In the genomic region with DNA sequence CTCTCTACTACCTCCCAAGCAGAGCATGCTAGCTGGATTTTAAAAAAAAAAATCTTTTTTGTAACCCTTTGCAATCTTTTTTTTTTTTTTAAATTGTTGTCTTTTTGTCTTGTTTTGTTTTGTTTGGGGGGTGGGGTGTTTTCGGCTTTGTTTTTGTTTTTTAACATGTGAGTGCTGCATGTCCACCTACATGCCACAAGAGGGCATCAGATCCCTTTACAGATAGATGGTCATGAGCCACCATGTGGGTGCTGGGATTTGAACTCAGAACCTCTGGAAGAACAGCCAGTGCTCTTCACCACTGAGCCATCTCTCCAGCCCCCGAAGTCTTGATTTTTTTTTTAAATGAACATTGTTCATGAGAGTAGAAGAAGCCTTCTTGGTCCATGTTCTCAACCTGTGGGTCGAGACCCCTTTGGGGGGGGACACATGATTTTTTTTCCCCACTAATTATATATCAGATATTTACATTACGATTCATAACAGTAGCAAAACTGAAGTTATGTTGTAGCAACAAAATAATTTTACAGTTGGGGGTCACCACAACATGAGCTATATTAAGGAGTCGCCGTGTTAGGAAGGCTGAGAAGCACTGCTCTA, we compare ENCODE assay signal across 18 mouse cellular contexts. TPM values are rescaled to one million over a fixed set of nuclear protein-coding genes. Genes with fewer than 3 reads are reported as not detected.
DNase-seq lines count a peak whose midpoint lies in the region; ATAC-seq and TF ChIP-seq lines count a peak whose summit lies in the region.
"Had no signal": no experiment of that assay in that cellular context is flagged by ENCODE, and none has a peak within 500 bp of the region (broad histone marks: within the 10 kb centered on the region; RNA-seq: fewer than 3 reads in every experiment).

No protein-coding gene starts in this region.

- H3K4me3 ChIP-seq in kidney, postnatal 0 days (replicated peaks; ENCODE audit: low read depth, low read length), result no peak overlapping the region
- no peak overlapping the region for H3K4me3 ChIP-seq in kidney, adult 2 months (ENCODE audit: insufficient read depth, low read depth, low read length)
- no peak overlapping the region for H3K4me3 ChIP-seq in C2C12 (ENCODE audit: insufficient read depth, poor library complexity, severe bottlenecking)
- H3K4me3 ChIP-seq: embryonic facial prominence, embryonic 12.5 days; midbrain, embryonic 12.5 days had no signal

- DNase-seq in kidney, postnatal 0 days (ENCODE audit: low spot score), result no peak
- DNase-seq in kidney, adult 2 months, result no peak
- DNase-seq in 416B (ENCODE audit: low read depth) (peak; percentile 43), Patski (ENCODE audit: low read depth, low spot score) (no peak)
- no peak for DNase-seq in adrenal gland, adult (ENCODE audit: inconsistent age in 2 of 2, low spot score in 1 of 2)
- DNase-seq in frontal cortex, adult 2 months (ENCODE audit: extremely low spot score in 1 of 2, low spot score in 1 of 2), result no peak
- DNase-seq: cerebellum, adult 18-20 months; gastrocnemius, postnatal 36 days; kidney, postnatal 10 days; lung, postnatal 36 days; thymus, adult 2 months had no signal

- no peaks in the 10 kb centered on the region for H3K4me1 ChIP-seq in kidney, postnatal 0 days (replicated peaks; ENCODE audit: insufficient read depth, low read length)
- no peaks in the 10 kb centered on the region for H3K4me1 ChIP-seq in kidney, adult 2 months (ENCODE audit: control insufficient read depth, insufficient read depth, low read length)
- H3K4me1 ChIP-seq: embryonic facial prominence, embryonic 12.5 days had no signal

- no peaks in the 10 kb centered on the region for H3K79me3 ChIP-seq in C2C12 (ENCODE audit: low read depth)

- H3K9ac ChIP-seq in kidney, postnatal 0 days (ENCODE audit: low read depth, low read length), result no peak overlapping the region
- H3K9ac ChIP-seq: embryonic facial prominence, embryonic 12.5 days; heart, embryonic 13.5 days; midbrain, embryonic 12.5 days had no signal

- CTCF ChIA-PET in Patski (lab: Charles Lee), result interaction anchor here (0.8 to 2.0 kb wide), 10 partner anchors 9 to 267 kb away, joined by 3 to 7 read pairs (median 5); a partner anchor contains a TSS

- 93% methylated on average over 6 of the region's 6 CpGs for WGBS in kidney, postnatal 0 days
- 94% methylated on average over 6 of the region's 6 CpGs for WGBS in kidney, adult 2 months

- no peak for TF ChIP-seq POLR2A in kidney, adult 2 months (IDR thresholded peaks at IDR 0.05; ENCODE audit: low read depth, low read length)

- no peaks in the 10 kb centered on the region for H3K36me3 ChIP-seq in kidney, postnatal 0 days (ENCODE audit: insufficient read depth, low read length)
- no peaks in the 10 kb centered on the region for H3K36me3 ChIP-seq in kidney, adult 2 months (ENCODE audit: control insufficient read depth, insufficient read depth, low read length)
- H3K36me3 ChIP-seq in C2C12 (ENCODE audit: control insufficient read depth, insufficient read depth), result no peaks in the 10 kb centered on the region
- H3K36me3 ChIP-seq: embryonic facial prominence, embryonic 12.5 days; heart, embryonic 13.5 days; midbrain, embryonic 12.5 days had no signal

- ATAC-seq in kidney, postnatal 0 days (replicated peaks; ENCODE audit: low FRiP score, low read depth), result no peak
- ATAC-seq in Patski, result no peak

- H3K79me2 ChIP-seq in C2C12 (ENCODE audit: control insufficient read depth, insufficient read depth), result no peaks in the 10 kb centered on the region

- H3K4me2 ChIP-seq in kidney, postnatal 0 days (ENCODE audit: low read length), result no peak overlapping the region

- no peaks in the 10 kb centered on the region for H3K9me3 ChIP-seq in kidney, postnatal 0 days (replicated peaks; ENCODE audit: low read length)
- H3K9me3 ChIP-seq: embryonic facial prominence, embryonic 12.5 days; heart, embryonic 13.5 days; midbrain, embryonic 12.5 days had no signal

- H3ac ChIP-seq in C2C12 (ENCODE audit: control insufficient read depth, insufficient read length, low read depth), result no peak overlapping the region

- TF ChIP-seq CTCF in kidney, postnatal 0 days (IDR thresholded peaks at IDR 0.05; ENCODE audit: low read depth), result peak; percentile 50; the same call in 1 of the 2 replicates
- no peak for TF ChIP-seq CTCF in kidney, adult 2 months (conservative IDR thresholded peaks at IDR 0.05; ENCODE audit: insufficient read depth, insufficient read length, low read depth, low read length)
- TF ChIP-seq CTCF in C2C12 (IDR thresholded peaks at IDR 0.05; ENCODE audit: control insufficient read depth, insufficient read depth, insufficient read length), result peak; percentile 5
- peak; percentile 59 for TF ChIP-seq CTCF in Patski (IDR thresholded peaks at IDR 0.05)

- POLR2A ChIA-PET in Patski (lab: Charles Lee), result interaction anchor here (0.7 kb wide), 1 partner anchor 609 kb away, joined by 3 read pairs; no protein-coding TSS in a partner anchor

- no peak overlapping the region for H3K27ac ChIP-seq in kidney, postnatal 0 days
- no peak overlapping the region for H3K27ac ChIP-seq in kidney, adult 2 months (ENCODE audit: insufficient read depth, low read depth, low read length)
- H3K27ac ChIP-seq: embryonic facial prominence, embryonic 12.5 days; heart, embryonic 13.5 days; midbrain, embryonic 12.5 days had no signal

- H3K27me3 ChIP-seq in kidney, postnatal 0 days (ENCODE audit: insufficient read depth, low read length), result no peaks in the 10 kb centered on the region
- H3K27me3 ChIP-seq in kidney, adult 2 months (replicated peaks; ENCODE audit: control insufficient read depth, insufficient read depth, low read length), result 0 out of 2 replicates have a peak, but pooled peaks cover 2% of the 10 kb centered on the region
- H3K27me3 ChIP-seq in C2C12 (ENCODE audit: control insufficient read depth, insufficient read depth, insufficient read length) (peaks cover 3% of the 10 kb centered on the region), Patski (no peaks in the 10 kb centered on the region)
- H3K27me3 ChIP-seq: embryonic facial prominence, embryonic 12.5 days; heart, embryonic 13.5 days; midbrain, embryonic 12.5 days had no signal

- in situ Hi-C loops in Patski (cut with MboI; ENCODE audit: low pct_unique_long_range_greater_than_20kb), result no loop called here

TF ChIP-seq in C2C12, 6 proteins besides CTCF, POLR2A, EP300 and RAD21:
- TF ChIP-seq CEBPB (IDR thresholded peaks at IDR 0.05; ENCODE audit: low read depth) (no peak), FOSL1 (IDR thresholded peaks at IDR 0.05; ENCODE audit: insufficient read depth, low read length, poor library complexity, severe bottlenecking) (no peak), MYOG (IDR thresholded peaks at IDR 0.05; ENCODE audit: control insufficient read depth, extremely low read depth, insufficient read length) (no peak), MAX (IDR thresholded peaks at IDR 0.05) (no peak), USF1 (IDR thresholded peaks at IDR 0.05; ENCODE audit: low read depth) (no peak), MYOD1 (IDR thresholded peaks at IDR 0.05; ENCODE audit: control insufficient read depth, insufficient read length, low read depth) (no peak)

RNA-seq across cellular contexts. Expression of a gene that starts 18.3 kb away (rescaled TPM):
- not detected in 2 replicates for polyA plus RNA-seq in kidney, postnatal 0 days (2015; fragmentation: Nextera tagmentation; extraction: Ambion mirVana)
- polyA plus RNA-seq in kidney, adult 2 months (2012; rRNA removed), result not detected in 2 replicates
- polyA plus RNA-seq in C2C12 (2012; fragmentation: generic; extraction: Trizol) (not detected), Patski (2021) (not detected)
- not detected in 2 replicates for polyA plus RNA-seq in frontal cortex, adult 2 months (2012; rRNA removed)
- polyA plus RNA-seq: brain, embryonic 14.5 days; embryonic facial prominence, embryonic 12.5 days; heart, embryonic 13.5 days; intestine, embryonic 14.5 days; liver, adult 2 months; midbrain, embryonic 12.5 days had no signal

RNA-seq across cellular contexts. Expression of a gene that starts 18.8 kb away (rescaled TPM):
- 766 and 788 TPM in 2 replicates for polyA plus RNA-seq in kidney, postnatal 0 days (2015; fragmentation: Nextera tagmentation; extraction: Ambion mirVana)
- polyA plus RNA-seq in kidney, adult 2 months (2012; rRNA removed), result 153 and 173 TPM in 2 replicates
- 1,114 TPM for polyA plus RNA-seq in C2C12 (2012; fragmentation: generic; extraction: Trizol)
- polyA plus RNA-seq in Patski (2021), result 751 TPM
- 302 and 345 TPM in 2 replicates for polyA plus RNA-seq in frontal cortex, adult 2 months (2012; rRNA removed)

RNA-seq across cellular contexts. Expression of a gene that starts 35.1 kb away (rescaled TPM):
- polyA plus RNA-seq in kidney, postnatal 0 days (2015; fragmentation: Nextera tagmentation; extraction: Ambion mirVana), result 22.6 and 23.6 TPM in 2 replicates
- 9.9 and 11.1 TPM in 2 replicates for polyA plus RNA-seq in kidney, adult 2 months (2012; rRNA removed)
- polyA plus RNA-seq in C2C12 (2012; fragmentation: generic; extraction: Trizol), result 4.7 TPM
- 25.6 TPM for polyA plus RNA-seq in Patski (2021)
- 55.8 and 61.4 TPM in 2 replicates for polyA plus RNA-seq in frontal cortex, adult 2 months (2012; rRNA removed)

RNA-seq across cellular contexts. Expression of a gene that starts 35.1 kb away (rescaled TPM):
- 19.9 and 21.5 TPM in 2 replicates for polyA plus RNA-seq in kidney, postnatal 0 days (2015; fragmentation: Nextera tagmentation; extraction: Ambion mirVana)
- 5.3 and 6.9 TPM in 2 replicates for polyA plus RNA-seq in kidney, adult 2 months (2012; rRNA removed)
- polyA plus RNA-seq in C2C12 (2012; fragmentation: generic; extraction: Trizol), result 13.7 TPM
- 14.7 TPM for polyA plus RNA-seq in Patski (2021)
- polyA plus RNA-seq in frontal cortex, adult 2 months (2012; rRNA removed), result 21.1 and 22.4 TPM in 2 replicates

RNA-seq across cellular contexts. Expression of a gene that starts 56.1 kb away (rescaled TPM):
- 2.4 and 3.4 TPM in 2 replicates for polyA plus RNA-seq in kidney, postnatal 0 days (2015; fragmentation: Nextera tagmentation; extraction: Ambion mirVana)
- 0.91 and 1.1 TPM in 2 replicates for polyA plus RNA-seq in kidney, adult 2 months (2012; rRNA removed)
- polyA plus RNA-seq in C2C12 (2012; fragmentation: generic; extraction: Trizol), result 0.14 TPM
- 15.1 TPM for polyA plus RNA-seq in Patski (2021)
- 0.84 and 1.2 TPM in 2 replicates for polyA plus RNA-seq in frontal cortex, adult 2 months (2012; rRNA removed)
- polyA plus RNA-seq: intestine, embryonic 14.5 days; liver, adult 2 months had no signal
